Mouse (Mus musculus): ENCODE data around the gene Anxa3.

DNA sequence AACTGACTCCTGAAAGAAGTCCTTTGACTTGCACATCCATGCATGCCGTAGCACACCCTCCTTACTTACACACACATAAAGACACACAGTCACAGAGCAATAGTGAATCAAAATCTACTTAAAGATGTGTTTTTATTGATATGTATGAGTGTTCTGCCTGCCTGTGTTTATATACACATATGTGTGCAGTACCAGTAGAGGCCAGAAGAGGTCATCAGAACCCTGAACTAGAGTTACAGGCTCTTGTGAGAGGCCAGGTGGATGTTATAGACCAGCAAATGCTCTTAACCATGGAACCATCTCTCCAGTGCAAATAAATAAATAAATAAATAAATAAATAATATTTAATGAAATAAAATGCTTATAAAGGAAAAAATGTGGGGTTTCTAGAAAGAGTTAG, 85.0 kb downstream of the Anxa3 start:
- TF ChIP-seq CTCF (IDR thresholded peaks at IDR 0.05; ENCODE audit: borderline replicate concordance, insufficient read depth, low read length) (no peak), POLR2A (IDR thresholded peaks at IDR 0.05; ENCODE audit: low read depth, low read length) (no peak)
